9 mouse cellular contexts compared by ENCODE assay signal in genomic region chr13:75931073-75931472, GRCm38 (mm10). TPM values are rescaled to one million over a fixed set of nuclear protein-coding genes. Genes with fewer than 3 reads are reported as not detected.
DNase-seq lines count a peak whose midpoint lies in the region; ATAC-seq lines count a peak whose summit lies in the region.
"Had no signal": no experiment of that assay in that cellular context is flagged by ENCODE, and none has a peak within 500 bp of the region (broad histone marks: within the 10 kb centered on the region; RNA-seq: fewer than 3 reads in every experiment).

No protein-coding gene starts in this region.

- H3K36me3 ChIP-seq in embryonic facial prominence, embryonic 13.5 days = peaks cover 41% of the 10 kb centered on the region
- H3K36me3 ChIP-seq in heart, embryonic 15.5 days = peaks cover 15% of the 10 kb centered on the region; the same call in 1 of the 2 replicates
- H3K36me3 ChIP-seq in liver, embryonic 13.5 days = peaks cover 4% of the 10 kb centered on the region; the same call in 1 of the 2 replicates

- peak; percentile 83 to 87 for DNase-seq in cerebellum, postnatal 10 days
- no peak for DNase-seq in cerebellum, adult 11 months
- DNase-seq in kidney, postnatal 14 days = peak; percentile 70
- no peak for DNase-seq in liver, embryonic 13.5 days
- peak; percentile 16 for DNase-seq in ovary, postnatal 14 days (ENCODE audit: low spot score)
- DNase-seq in spleen, adult 12 weeks (ENCODE audit: low spot score) = no peak

- H3K4me3 ChIP-seq in embryonic facial prominence, embryonic 13.5 days = no peak overlapping the region
- H3K4me3 ChIP-seq in heart, embryonic 15.5 days = no peak overlapping the region
- no peak overlapping the region for H3K4me3 ChIP-seq in liver, embryonic 13.5 days (replicated peaks)

- peaks cover 10% of the 10 kb centered on the region for H3K4me1 ChIP-seq in embryonic facial prominence, embryonic 13.5 days
- peaks cover 7% of the 10 kb centered on the region; the same call in 1 of the 2 replicates for H3K4me1 ChIP-seq in heart, embryonic 15.5 days (replicated peaks)
- H3K4me1 ChIP-seq in liver, embryonic 13.5 days (replicated peaks) = peaks cover 5% of the 10 kb centered on the region; the same call in 1 of the 2 replicates

- ATAC-seq in embryonic facial prominence, embryonic 13.5 days (ENCODE audit: insufficient number of reproducible peaks, insufficient read depth, low FRiP score, low TSS enrichment, low read depth) = 0 out of 2 replicates have a peak, but pooled peaks have one; percentile 52
- ATAC-seq in heart, embryonic 15.5 days (replicated peaks; ENCODE audit: insufficient number of reproducible peaks, insufficient read depth, low FRiP score, low read depth) = peak; percentile 70
- peak; percentile 60 for ATAC-seq in liver, embryonic 13.5 days (ENCODE audit: low read depth)

- WGBS in embryonic facial prominence, embryonic 13.5 days = 29% methylated on average over 5 of the region's 5 CpGs
- WGBS in heart, embryonic 15.5 days = 19% methylated on average over 5 of the region's 5 CpGs
- WGBS in liver, embryonic 13.5 days (ENCODE audit: insufficient replicate concordance) = 18% methylated on average over 5 of the region's 5 CpGs

- H3K9ac ChIP-seq in embryonic facial prominence, embryonic 13.5 days = no peak overlapping the region; the same call in 1 of the 2 replicates
- no peak overlapping the region for H3K9ac ChIP-seq in heart, embryonic 15.5 days
- no peak overlapping the region for H3K9ac ChIP-seq in liver, embryonic 13.5 days

- no peak overlapping the region for H3K27ac ChIP-seq in embryonic facial prominence, embryonic 13.5 days
- H3K27ac ChIP-seq in heart, embryonic 15.5 days = peak overlapping the region; percentile 7; the same call in 1 of the 2 replicates
- H3K27ac ChIP-seq in liver, embryonic 13.5 days = no peak overlapping the region

- no peaks in the 10 kb centered on the region for H3K27me3 ChIP-seq in embryonic facial prominence, embryonic 13.5 days
- no peaks in the 10 kb centered on the region for H3K27me3 ChIP-seq in heart, embryonic 15.5 days
- no peaks in the 10 kb centered on the region for H3K27me3 ChIP-seq in liver, embryonic 13.5 days
- H3K27me3 ChIP-seq: CH12.LX had no signal

- H3K4me2 ChIP-seq in embryonic facial prominence, embryonic 13.5 days = no peak overlapping the region
- no peak overlapping the region for H3K4me2 ChIP-seq in heart, embryonic 15.5 days
- H3K4me2 ChIP-seq in liver, embryonic 13.5 days = no peak overlapping the region

- H3K9me3 ChIP-seq in embryonic facial prominence, embryonic 13.5 days = no peaks in the 10 kb centered on the region
- no peaks in the 10 kb centered on the region for H3K9me3 ChIP-seq in heart, embryonic 15.5 days (replicated peaks)
- no peaks in the 10 kb centered on the region for H3K9me3 ChIP-seq in liver, embryonic 13.5 days (replicated peaks)

RNA-seq across cellular contexts. Expression of gene Rhobtb3, which starts 12.7 kb away (rescaled TPM):
- polyA plus RNA-seq in embryonic facial prominence, embryonic 13.5 days (2015; fragmentation: Nextera tagmentation; extraction: Ambion mirVana) = 42.4 and 44.0 TPM in 2 replicates
- polyA plus RNA-seq in heart, embryonic 15.5 days (2015; fragmentation: Nextera tagmentation; extraction: Ambion mirVana) = 19.7 and 21.6 TPM in 2 replicates
- polyA plus RNA-seq in liver, embryonic 13.5 days (2015; fragmentation: Nextera tagmentation; extraction: Ambion mirVana) = 3.9 and 4.6 TPM in 2 replicates

RNA-seq across cellular contexts. Expression of gene Spata9, which starts 35.9 kb away (rescaled TPM):
- 0.94 and 1.1 TPM in 2 replicates for polyA plus RNA-seq in embryonic facial prominence, embryonic 13.5 days (2015; fragmentation: Nextera tagmentation; extraction: Ambion mirVana)
- polyA plus RNA-seq in heart, embryonic 15.5 days (2015; fragmentation: Nextera tagmentation; extraction: Ambion mirVana) = 0.14 and 0.31 TPM in 2 replicates
- polyA plus RNA-seq in liver, embryonic 13.5 days (2015; fragmentation: Nextera tagmentation; extraction: Ambion mirVana) = 0.73 and 0.74 TPM in 2 replicates

Comparison
In these comparisons a context has a peak if more than half of its experiments do, and no peak if none do; other contexts are left out.
1. DNase-seq: peak in cerebellum, postnatal 10 days (2 of 2), kidney, postnatal 14 days (single experiment) and ovary, postnatal 14 days (single experiment); none in cerebellum, adult 11 months (single experiment), liver, embryonic 13.5 days (single experiment) and spleen, adult 12 weeks (single experiment).
2. Peak in every context shown above with its lines, with median percentiles within 50 percentile points of each other: ATAC-seq.